Mouse (Mus musculus) brain, adult 2 months (tissue): ENCODE data around the gene Olfr824.
"Not testable (repeated sequence)": the region's sequence is repeated elsewhere in the genome, so short reads cannot be mapped to it uniquely, and the experiment has no call there.

ENCODE experiments used
- DNase-seq: peaks from one replicate; pipeline ENCODE4 v3.0.0; 2011; ENCODE audit warnings: low read depth, low spot score

Olfr824 gene

DNA sequence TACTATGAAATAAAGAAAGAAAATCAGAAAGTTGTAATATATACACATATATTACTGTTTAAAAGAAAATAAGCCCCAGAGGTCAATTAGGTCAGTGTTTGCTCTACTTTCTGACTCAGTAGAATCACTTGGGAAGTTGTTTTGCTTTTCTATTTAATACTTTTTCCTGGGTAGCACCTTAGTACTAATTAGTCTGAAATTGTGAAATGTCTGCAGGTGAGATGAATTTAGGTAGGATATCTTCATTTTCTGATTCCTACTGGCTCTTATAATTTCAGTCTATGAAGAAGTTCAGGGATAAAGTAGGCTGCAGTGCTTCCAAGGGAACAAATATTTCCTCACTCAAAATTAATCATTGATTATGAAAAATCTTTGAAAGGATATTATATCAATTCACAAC lies at the start of gene Olfr824:
TSS of gene Olfr824 (minus strand) at position 101 of the 400 bp plus-strand sequence.
- not testable (repeated sequence) for DNase-seq

GRCm38 (mm10) chr10:130166666-130167065 lies 36.9 kb upstream of the Olfr824 start, which contains the start of gene Olfr825:
Gene Olfr825 (minus strand): TSS chr10:130166766.
- DNase-seq: no peak

GRCm38 (mm10) chr10:130165196-130165595 lies 35.4 kb upstream of the Olfr824 start:
- no peak for DNase-seq

GRCm38 (mm10) chr10:130144121-130144520 lies 14.3 kb upstream of the Olfr824 start:
- DNase-seq: no peak

GRCm38 (mm10) chr10:130142481-130142880 lies 12.7 kb upstream of the Olfr824 start:
- not testable (repeated sequence) for DNase-seq

- DNase-seq: no peak
These were observed 5.0 kb upstream of the Olfr824 start for GRCm38 (mm10) chr10:130134811-130135210.

DNA sequence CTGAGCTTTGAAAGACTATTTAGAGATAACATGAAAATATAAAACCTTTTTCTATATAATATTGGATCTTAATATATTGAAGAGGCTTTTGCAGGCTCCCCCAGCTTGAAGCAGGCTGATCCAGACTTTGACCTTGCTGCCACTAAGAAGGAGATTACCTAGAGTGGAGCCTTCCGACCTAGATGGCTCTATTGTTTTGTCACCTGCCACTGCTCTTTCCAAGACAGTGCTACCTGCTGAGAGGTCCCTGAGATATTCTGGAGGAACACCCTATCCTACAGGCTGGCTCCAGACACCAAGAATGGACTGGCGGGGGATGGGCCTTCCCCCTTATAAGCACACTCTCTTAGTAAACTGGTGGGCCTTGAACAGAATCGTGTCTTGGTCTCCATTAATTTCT lies 13.8 kb downstream of the Olfr824 start:
- not testable (repeated sequence) for DNase-seq

DNA sequence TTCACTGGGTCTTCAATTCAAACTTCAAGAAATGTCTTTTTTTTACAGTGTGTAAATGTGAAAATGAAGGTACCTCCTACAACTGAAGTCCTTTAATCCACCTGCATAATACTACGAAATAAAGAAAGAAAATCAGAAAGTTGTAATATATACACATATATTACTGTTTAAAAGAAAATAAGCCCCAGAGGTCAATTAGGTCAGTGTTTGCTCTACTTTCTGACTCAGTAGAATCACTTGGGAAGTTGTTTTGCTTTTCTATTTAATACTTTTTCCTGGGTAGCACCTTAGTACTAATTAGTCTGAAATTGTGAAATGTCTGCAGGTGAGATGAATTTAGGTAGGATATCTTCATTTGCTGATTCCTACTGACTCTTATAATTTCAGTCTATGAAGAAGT lies 14.5 kb downstream of the Olfr824 start, which contains the start of gene Olfr823:
TSS of gene Olfr823 (minus strand) at position 101 of the 400 bp plus-strand sequence.
- DNase-seq: not testable (repeated sequence)

- peak; percentile 31 for DNase-seq
These were observed 33.7 kb downstream of the Olfr824 start for GRCm38 (mm10) chr10:130096104-130096503.

DNA sequence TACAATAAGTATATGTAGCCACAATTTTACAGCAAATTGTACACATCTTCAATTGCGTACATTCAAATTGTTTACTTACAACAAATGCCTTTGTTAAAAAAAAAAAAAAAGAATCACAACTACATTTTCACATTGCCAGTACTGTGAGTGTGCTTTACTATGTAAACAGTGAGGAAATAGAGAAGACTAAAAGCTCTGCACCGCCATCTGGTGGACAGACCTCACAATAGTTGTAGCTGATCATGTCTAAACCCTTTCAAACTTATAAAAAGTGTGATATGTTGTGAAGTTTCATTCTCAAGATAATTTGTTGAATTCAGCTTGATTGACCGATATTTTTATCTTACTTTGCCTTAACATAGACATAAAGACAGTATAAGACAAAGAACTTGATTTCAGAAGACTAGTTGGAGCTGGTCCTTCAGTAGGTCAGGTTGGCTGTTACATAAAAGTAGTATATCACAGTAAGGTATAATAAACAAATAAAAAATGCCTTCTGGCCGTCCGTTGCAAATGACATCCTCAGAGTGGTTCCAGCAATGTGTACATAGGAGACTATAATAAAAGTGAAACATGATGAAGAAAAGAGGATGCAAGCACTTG lies 36.9 kb downstream of the Olfr824 start:
- peak; percentile 61 for DNase-seq
